Mouse (Mus musculus): ENCODE data around the gene Sypl2. TPM values are rescaled to one million over a fixed set of nuclear protein-coding genes. Genes with fewer than 3 reads are reported as not detected.
"Not testable (repeated sequence)": the region's sequence is repeated elsewhere in the genome, so short reads cannot be mapped to it uniquely, and the experiment has no call there.

Sypl2 gene
- polyA plus RNA-seq, 1 experiment, result 0.28 TPM

- Histone ChIP-seq H3K4me3 (no peak overlapping the region), H3K4me2 (ENCODE audit: low read depth) (no peak overlapping the region), H3K36me3 (ENCODE audit: control insufficient read depth, insufficient read depth) (no peaks in the 10 kb centered on the region), H3ac (ENCODE audit: control insufficient read depth, insufficient read length) (no peak overlapping the region), H3K79me2 (ENCODE audit: control insufficient read depth, insufficient read depth) (no peaks in the 10 kb centered on the region), H3K27me3 (ENCODE audit: control insufficient read depth, insufficient read depth, insufficient read length) (peaks cover 7% of the 10 kb centered on the region)
- TF ChIP-seq POLR2AphosphoS2 (IDR thresholded peaks at IDR 0.05; ENCODE audit: insufficient read length, low read depth) (no peak), MYOG (IDR thresholded peaks at IDR 0.05; ENCODE audit: control insufficient read depth in 1 of 3, insufficient read depth in 1 of 3, insufficient read length in 2 of 3, low read depth in 2 of 3) (no peak), E2F4 (IDR thresholded peaks at IDR 0.05; ENCODE audit: insufficient read depth) (no peak), USF1 (IDR thresholded peaks at IDR 0.05; ENCODE audit: low read depth) (no peak), MYOD1 (IDR thresholded peaks at IDR 0.05; ENCODE audit: control insufficient read depth in 1 of 3, insufficient read length in 2 of 3, low read depth in 2 of 3) (no peak), TCF3 (IDR thresholded peaks at IDR 0.05; ENCODE audit: insufficient read length, low read depth) (no peak), POLR2A (IDR thresholded peaks at IDR 0.05; ENCODE audit: insufficient read length, low read depth) (no peak), CEBPB (IDR thresholded peaks at IDR 0.05; ENCODE audit: insufficient read depth, poor library complexity, severe bottlenecking) (no peak), SRF (IDR thresholded peaks at IDR 0.05; ENCODE audit: control insufficient read depth, insufficient read length, low read depth) (no peak), MAX (IDR thresholded peaks at IDR 0.05; ENCODE audit: low read depth) (no peak), REST (IDR thresholded peaks at IDR 0.05; ENCODE audit: insufficient read depth, insufficient read length) (no peak), TCF12 (IDR thresholded peaks at IDR 0.05; ENCODE audit: insufficient read depth, poor library complexity, severe bottlenecking) (no peak)
These were observed 20.4 kb upstream of the Sypl2 start for GRCm38 (mm10) chr3:108246857-108247256.

GRCm38 (mm10) chr3:108241243-108241839, 14.9 kb upstream of the Sypl2 start:
- no peak overlapping the region for H3ac ChIP-seq (ENCODE audit: control insufficient read depth, insufficient read length)
- TF ChIP-seq MYOD1 (IDR thresholded peaks at IDR 0.05; ENCODE audit: control insufficient read depth in 1 of 3, insufficient read length in 2 of 3, low read depth in 2 of 3) (no peak), CEBPB (IDR thresholded peaks at IDR 0.05; ENCODE audit: insufficient read depth, poor library complexity, severe bottlenecking) (no peak), USF1 (IDR thresholded peaks at IDR 0.05; ENCODE audit: low read depth) (no peak), POLR2A (IDR thresholded peaks at IDR 0.05; ENCODE audit: insufficient read length, low read depth) (no peak), TCF12 (IDR thresholded peaks at IDR 0.05; ENCODE audit: insufficient read depth, poor library complexity, severe bottlenecking) (no peak), REST (IDR thresholded peaks at IDR 0.05; ENCODE audit: insufficient read depth, insufficient read length) (no peak), E2F4 (IDR thresholded peaks at IDR 0.05; ENCODE audit: insufficient read depth) (no peak)
- H3K36me3 ChIP-seq (ENCODE audit: control insufficient read depth, insufficient read depth), result no peaks in the 10 kb centered on the region
- H3K27me3 ChIP-seq (ENCODE audit: control insufficient read depth, insufficient read depth, insufficient read length), result peaks cover under 1% of the 10 kb centered on the region
- H3K4me2 ChIP-seq (ENCODE audit: low read depth), result no peak overlapping the region
- H3K79me2 ChIP-seq (ENCODE audit: control insufficient read depth, insufficient read depth), result no peaks in the 10 kb centered on the region
- no peak overlapping the region for H3K4me3 ChIP-seq

GRCm38 (mm10) chr3:108237474-108238102, 11.1 kb upstream of the Sypl2 start:
- not testable (repeated sequence) for H3K4me2 ChIP-seq (ENCODE audit: low read depth); H3K4me3 ChIP-seq; H3K79me2 ChIP-seq (ENCODE audit: control insufficient read depth, insufficient read depth); H3K27me3 ChIP-seq (ENCODE audit: control insufficient read depth, insufficient read depth, insufficient read length); H3K36me3 ChIP-seq (ENCODE audit: control insufficient read depth, insufficient read depth); H3ac ChIP-seq (ENCODE audit: control insufficient read depth, insufficient read length)

GRCm38 (mm10) chr3:108231646-108232045, 5.2 kb upstream of the Sypl2 start:
- no peak overlapping the region for H3K4me3 ChIP-seq
- no peak overlapping the region for H3K4me2 ChIP-seq (ENCODE audit: low read depth)
- H3K27me3 ChIP-seq (ENCODE audit: control insufficient read depth, insufficient read depth, insufficient read length), result peaks cover 15% of the 10 kb centered on the region
- H3K36me3 ChIP-seq (ENCODE audit: control insufficient read depth, insufficient read depth), result no peaks in the 10 kb centered on the region
- no peaks in the 10 kb centered on the region for H3K79me2 ChIP-seq (ENCODE audit: control insufficient read depth, insufficient read depth)
- TF ChIP-seq POLR2A (IDR thresholded peaks at IDR 0.05; ENCODE audit: insufficient read length, low read depth) (no peak), MYOG (IDR thresholded peaks at IDR 0.05; ENCODE audit: control insufficient read depth in 1 of 3, insufficient read depth in 1 of 3, insufficient read length in 2 of 3, low read depth in 2 of 3) (no peak), MYOD1 (IDR thresholded peaks at IDR 0.05; ENCODE audit: control insufficient read depth in 1 of 3, insufficient read length in 2 of 3, low read depth in 2 of 3) (no peak), POLR2AphosphoS2 (IDR thresholded peaks at IDR 0.05; ENCODE audit: insufficient read length, low read depth) (no peak), CEBPB (IDR thresholded peaks at IDR 0.05; ENCODE audit: insufficient read depth, poor library complexity, severe bottlenecking) (no peak), TCF12 (IDR thresholded peaks at IDR 0.05; ENCODE audit: insufficient read depth, poor library complexity, severe bottlenecking) (no peak), MAX (IDR thresholded peaks at IDR 0.05; ENCODE audit: low read depth) (no peak), USF1 (IDR thresholded peaks at IDR 0.05; ENCODE audit: low read depth) (no peak), TCF3 (IDR thresholded peaks at IDR 0.05; ENCODE audit: insufficient read length, low read depth) (no peak), E2F4 (IDR thresholded peaks at IDR 0.05; ENCODE audit: insufficient read depth) (no peak), SRF (IDR thresholded peaks at IDR 0.05; ENCODE audit: control insufficient read depth, insufficient read length, low read depth) (no peak), REST (IDR thresholded peaks at IDR 0.05; ENCODE audit: insufficient read depth, insufficient read length) (no peak)
- no peak overlapping the region for H3ac ChIP-seq (ENCODE audit: control insufficient read depth, insufficient read length)

- H3K4me3 ChIP-seq, result no peak overlapping the region
- peaks cover 45% of the 10 kb centered on the region for H3K27me3 ChIP-seq (ENCODE audit: control insufficient read depth, insufficient read depth, insufficient read length)
- H3K36me3 ChIP-seq (ENCODE audit: control insufficient read depth, insufficient read depth), result no peaks in the 10 kb centered on the region
- no peaks in the 10 kb centered on the region for H3K79me2 ChIP-seq (ENCODE audit: control insufficient read depth, insufficient read depth)
- H3K4me2 ChIP-seq (ENCODE audit: low read depth), result no peak overlapping the region
- no peak overlapping the region for H3ac ChIP-seq (ENCODE audit: control insufficient read depth, insufficient read length)
- TF ChIP-seq TCF12 (IDR thresholded peaks at IDR 0.05; ENCODE audit: insufficient read depth, poor library complexity, severe bottlenecking) (no peak), MYOD1 (IDR thresholded peaks at IDR 0.05; ENCODE audit: control insufficient read depth in 1 of 3, insufficient read length in 2 of 3, low read depth in 2 of 3) (no peak), USF1 (IDR thresholded peaks at IDR 0.05; ENCODE audit: low read depth) (no peak), CEBPB (IDR thresholded peaks at IDR 0.05; ENCODE audit: insufficient read depth, poor library complexity, severe bottlenecking) (no peak), POLR2A (IDR thresholded peaks at IDR 0.05; ENCODE audit: insufficient read length, low read depth) (no peak), POLR2AphosphoS2 (IDR thresholded peaks at IDR 0.05; ENCODE audit: insufficient read length, low read depth) (no peak), REST (IDR thresholded peaks at IDR 0.05; ENCODE audit: insufficient read depth, insufficient read length) (no peak), MAX (IDR thresholded peaks at IDR 0.05; ENCODE audit: low read depth) (no peak), SRF (IDR thresholded peaks at IDR 0.05; ENCODE audit: control insufficient read depth, insufficient read length, low read depth) (no peak), E2F4 (IDR thresholded peaks at IDR 0.05; ENCODE audit: insufficient read depth) (no peak)
These were observed 1.1 kb upstream of the Sypl2 start for GRCm38 (mm10) chr3:108227521-108227920.
